Comparison of ENCODE assay signal across 8 mouse cellular contexts in the genomic region with DNA sequence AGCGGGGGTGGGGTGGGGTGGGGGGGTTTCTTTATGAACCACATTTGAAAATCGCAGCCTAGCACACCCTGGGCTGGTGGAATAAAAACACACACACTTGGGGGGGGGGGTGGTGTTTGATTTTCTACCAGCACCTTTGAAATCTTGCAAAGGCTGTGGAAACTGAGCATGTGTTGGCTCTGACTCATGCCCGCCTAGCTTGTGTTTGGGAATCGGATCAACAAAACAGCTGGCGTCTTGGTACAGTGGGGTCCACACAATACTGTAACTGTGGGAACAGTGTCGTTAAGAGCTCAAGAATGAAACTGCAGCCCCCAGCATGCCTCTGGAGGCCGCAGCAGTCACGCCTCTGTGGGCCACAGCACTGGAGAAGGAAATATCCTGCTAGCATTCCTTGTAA. TPM values are rescaled to one million over a fixed set of nuclear protein-coding genes. Genes with fewer than 3 reads are reported as not detected.
DNase-seq lines count a peak whose midpoint lies in the region; ATAC-seq lines count a peak whose summit lies in the region.

No protein-coding gene starts in this region.

- H3K9ac ChIP-seq in forebrain, embryonic 16.5 days (replicated peaks; ENCODE audit: low read depth, low read length), result no peak overlapping the region
- H3K9ac ChIP-seq in midbrain, embryonic 14.5 days (replicated peaks; ENCODE audit: low read length), result no peak overlapping the region

- H3K27ac ChIP-seq in forebrain, embryonic 16.5 days (ENCODE audit: low read length), result no peak overlapping the region
- no peak overlapping the region for H3K27ac ChIP-seq in midbrain, embryonic 14.5 days (replicated peaks; ENCODE audit: low read depth, low read length)

- no peak overlapping the region for H3K4me2 ChIP-seq in forebrain, embryonic 16.5 days (ENCODE audit: low read length)
- H3K4me2 ChIP-seq in midbrain, embryonic 14.5 days (ENCODE audit: low read length), result no peak overlapping the region

- no peaks in the 10 kb centered on the region for H3K27me3 ChIP-seq in forebrain, embryonic 16.5 days (replicated peaks; ENCODE audit: control insufficient read depth, insufficient read depth, low read length)
- no peaks in the 10 kb centered on the region for H3K27me3 ChIP-seq in midbrain, embryonic 14.5 days (ENCODE audit: control insufficient read depth, insufficient read depth, low read length)

- H3K9me3 ChIP-seq in forebrain, embryonic 16.5 days (ENCODE audit: control insufficient read depth, low read length), result no peaks in the 10 kb centered on the region
- H3K9me3 ChIP-seq in midbrain, embryonic 14.5 days (ENCODE audit: control insufficient read depth, low read length), result no peaks in the 10 kb centered on the region

- peak; percentile 10 to 23 for DNase-seq in heart, postnatal 10 days
- DNase-seq in heart, adult 9 months (ENCODE audit: low spot score in 2 of 2), result no peak
- DNase-seq in layer of hippocampus, postnatal 36 days, result peak; percentile 54 to 66
- DNase-seq in midbrain, embryonic 14.5 days, result peak; percentile 58
- DNase-seq in heart, adult 8-10 months (ENCODE audit: low spot score), result no peak

- no peaks in the 10 kb centered on the region for H3K36me3 ChIP-seq in forebrain, embryonic 16.5 days (ENCODE audit: control insufficient read depth, insufficient read depth)
- no peaks in the 10 kb centered on the region for H3K36me3 ChIP-seq in midbrain, embryonic 14.5 days (ENCODE audit: control insufficient read depth, insufficient read depth, low read length)

- intact Hi-C loops in heart, postnatal 10 days (cut with DNase I), result no loop called here

- 17% methylated on average over 8 of the region's 8 CpGs for WGBS in forebrain, embryonic 16.5 days
- WGBS in midbrain, embryonic 14.5 days, result 39% methylated on average over 8 of the region's 8 CpGs

- peaks cover 7% of the 10 kb centered on the region; the same call in 1 of the 2 replicates for H3K4me1 ChIP-seq in forebrain, embryonic 16.5 days (replicated peaks; ENCODE audit: control insufficient read depth, insufficient read depth, low read length)
- 0 out of 2 replicates have a peak, but pooled peaks cover 6% of the 10 kb centered on the region for H3K4me1 ChIP-seq in midbrain, embryonic 14.5 days (ENCODE audit: control insufficient read depth, insufficient read depth, low read length)

- peak; percentile 97 for ATAC-seq in forebrain, embryonic 16.5 days
- ATAC-seq in midbrain, embryonic 14.5 days (ENCODE audit: low FRiP score, low TSS enrichment), result peak; percentile 55
- ATAC-seq in CD4-positive, CD25-positive, alpha-beta regulatory T cell, adult 4 months, result no peak
- no peak for ATAC-seq in monocyte, adult 5-6 weeks (replicated peaks; ENCODE audit: insufficient number of reproducible peaks, low FRiP score, low TSS enrichment, poor library complexity, severe bottlenecking)

- H3K4me3 ChIP-seq in forebrain, embryonic 16.5 days (replicated peaks; ENCODE audit: low read length), result no peak overlapping the region
- no peak overlapping the region for H3K4me3 ChIP-seq in midbrain, embryonic 14.5 days (replicated peaks; ENCODE audit: low read depth, low read length)

RNA-seq across cellular contexts. Expression of gene Mboat1, which starts 50.2 kb away (rescaled TPM):
- 1 to 10 TPM; 1.4 to 2.4 TPM for total RNA-seq in heart, postnatal 10 days (2021)
- polyA plus RNA-seq in forebrain, embryonic 16.5 days (2015; fragmentation: Nextera tagmentation; extraction: Ambion mirVana), result 2.3 and 3.5 TPM in 2 replicates
- 1 to 10 TPM; 1.5 to 2.0 TPM for total RNA-seq in layer of hippocampus, postnatal 36 days (2021)
- 1.9 TPM in 2 replicates for polyA plus RNA-seq in midbrain, embryonic 14.5 days (2014; fragmentation: Nextera tagmentation; extraction: Ambion mirVana)
- polyA plus RNA-seq in CD4-positive, CD25-positive, alpha-beta regulatory T cell, adult 4 months (2017; shearing (Covaris generic)), result 1 to 10 TPM; 9.6 to 9.8 TPM
- 1 to 10 TPM in 3 of 4 experiments, under 1 TPM in 1; 0.65 to 1.3 (median 1.2) TPM for total RNA-seq in heart, adult 8-10 months (2022)
- total RNA-seq in monocyte, adult 5-6 weeks (2017), result 7.6 to 22.8 TPM (median 13.8 TPM) in 3 replicates

Comparison
In these comparisons a context has a peak if more than half of its experiments do, and no peak if none do; other contexts are left out.
1. DNase-seq: peak in heart, postnatal 10 days (2 of 2), layer of hippocampus, postnatal 36 days (2 of 2) and midbrain, embryonic 14.5 days (single experiment); none in heart, adult 9 months (0 of 2) and heart, adult 8-10 months (single experiment).
2. ATAC-seq: peak in forebrain, embryonic 16.5 days (single experiment) and midbrain, embryonic 14.5 days (single experiment); none in CD4-positive, CD25-positive, alpha-beta regulatory T cell, adult 4 months (single experiment) and monocyte, adult 5-6 weeks (single experiment).